Mouse (Mus musculus) myocyte (in vitro differentiated cells): ENCODE measurements at regions not wholly inside any gene's neighbourhood (a gene's known extent, or its start where the extent isn't known, plus 50 kb on each side); places are given as distances from the start of the nearest gene placed in this dataset.
A peak's percentile ranks its signal among the peaks of the same experiment; 100 is the strongest.

ENCODE experiments used
- H3K27me3 ChIP-seq: one replicate; pipeline ENCODE4 v1.6.1; 2011; ENCODE audit not compliant: control insufficient read depth, insufficient read depth, insufficient read length
- H3K36me3 ChIP-seq: one replicate; pipeline ENCODE4 v1.6.1; 2011; ENCODE audit not compliant: control insufficient read depth, insufficient read depth
- H3K4me2 ChIP-seq: one replicate; pipeline ENCODE4 v1.6.1; 2011; ENCODE audit warnings: low read depth, control low read depth
- H3K4me3 ChIP-seq: one replicate; pipeline ENCODE4 v1.5.1; 2011; ENCODE audit warnings: mild to moderate bottlenecking, control low read depth, moderate library complexity
- H3K79me2 ChIP-seq: one replicate; pipeline ENCODE4 v1.6.1; 2011; ENCODE audit not compliant: control insufficient read depth, insufficient read depth
- H3ac ChIP-seq: one replicate; pipeline ENCODE4 v1.6.1; 2011; ENCODE audit not compliant: control insufficient read depth, insufficient read length
- CEBPB ChIP-seq: IDR thresholded peaks from 2 replicates; pipeline ENCODE4 v1.6.1; 2011; ENCODE audit warnings: mild to moderate bottlenecking, moderate library complexity; ENCODE audit not compliant: poor library complexity, insufficient read depth, severe bottlenecking
- E2F4 ChIP-seq: IDR thresholded peaks from one replicate; pipeline ENCODE4 v1.6.1; 2011; ENCODE audit warnings: mild to moderate bottlenecking, control low read depth, moderate library complexity; ENCODE audit not compliant: insufficient read depth
- MAX ChIP-seq: IDR thresholded peaks from one replicate; pipeline ENCODE4 v1.6.1; 2011; ENCODE audit warnings: low read depth, mild to moderate bottlenecking, control low read depth
- MYOD1 ChIP-seq, 3 experiments: IDR thresholded peaks; one replicate each; pipeline ENCODE4 v1.6.1; 2011; ENCODE audit warnings: control low read depth in 2 of 3, low read depth in 2 of 3, mild to moderate bottlenecking in 2 of 3, moderate library complexity in 1 of 3; ENCODE audit not compliant: insufficient read length in 2 of 3, control insufficient read depth in 1 of 3
- MYOG ChIP-seq, 3 experiments: IDR thresholded peaks; one replicate each; pipeline ENCODE4 v1.6.1; 2011; ENCODE audit warnings: control low read depth in 2 of 3, low read depth in 2 of 3, mild to moderate bottlenecking in 2 of 3; ENCODE audit not compliant: insufficient read length in 2 of 3, control insufficient read depth in 1 of 3, insufficient read depth in 1 of 3
- POLR2A ChIP-seq: IDR thresholded peaks from one replicate; pipeline ENCODE4 v1.6.1; 2011; ENCODE audit warnings: low read depth, mild to moderate bottlenecking, control low read depth, moderate library complexity; ENCODE audit not compliant: insufficient read length
- POLR2AphosphoS2 ChIP-seq: IDR thresholded peaks from one replicate; pipeline ENCODE4 v1.6.1; 2011; ENCODE audit warnings: low read depth, control low read depth; ENCODE audit not compliant: insufficient read length
- REST ChIP-seq: IDR thresholded peaks from one replicate; pipeline ENCODE4 v1.6.1; 2011; ENCODE audit warnings: mild to moderate bottlenecking, control low read depth, moderate library complexity; ENCODE audit not compliant: insufficient read depth, insufficient read length
- SRF ChIP-seq: IDR thresholded peaks from one replicate; pipeline ENCODE4 v1.6.1; 2011; ENCODE audit warnings: low read depth; ENCODE audit not compliant: control insufficient read depth, insufficient read length
- TCF12 ChIP-seq: IDR thresholded peaks from one replicate; pipeline ENCODE4 v1.6.1; 2011; ENCODE audit warnings: mild to moderate bottlenecking, control low read depth; ENCODE audit not compliant: poor library complexity, insufficient read depth, severe bottlenecking
- TCF3 ChIP-seq: IDR thresholded peaks from one replicate; pipeline ENCODE4 v1.6.1; 2011; ENCODE audit warnings: low read depth, control low read depth; ENCODE audit not compliant: insufficient read length
- USF1 ChIP-seq: IDR thresholded peaks from one replicate; pipeline ENCODE4 v1.6.1; 2011; ENCODE audit warnings: low read depth, mild to moderate bottlenecking, control low read depth, moderate library complexity

- no peak for TF ChIP-seq CEBPB
- TF ChIP-seq POLR2AphosphoS2 = no peak
- TF ChIP-seq SRF = no peak
- TF ChIP-seq E2F4 = no peak
- TF ChIP-seq MYOG (IDR thresholded peaks at IDR 0.05; ENCODE audit: control insufficient read depth in 1 of 3, insufficient read depth in 1 of 3, insufficient read length in 2 of 3, low read depth in 2 of 3) = no peak
- TF ChIP-seq MYOD1 (IDR thresholded peaks at IDR 0.05; ENCODE audit: control insufficient read depth in 1 of 3, insufficient read length in 2 of 3, low read depth in 2 of 3) = no peak
- TF ChIP-seq REST = no peak
- TF ChIP-seq USF1 = no peak
- no peak for TF ChIP-seq TCF3
- TF ChIP-seq TCF12 = no peak
- TF ChIP-seq MAX = no peak
- Histone ChIP-seq H3K36me3 (no peaks in the 10 kb centered on the region), H3K4me3 (no peak overlapping the region), H3K27me3 (no peaks in the 10 kb centered on the region), H3K4me2 (no peak overlapping the region), H3K79me2 (no peaks in the 10 kb centered on the region), H3ac (no peak overlapping the region)
Measured at GRCm38 (mm10) chr12:30450614-30451013, 77.4 kb upstream of the Sntg2 start.

GRCm38 (mm10) chr12:30434892-30435291 lies 61.7 kb upstream of the Sntg2 start:
- H3K4me2 ChIP-seq = no peak overlapping the region
- H3ac ChIP-seq = no peak overlapping the region
- H3K36me3 ChIP-seq = no peaks in the 10 kb centered on the region
- H3K27me3 ChIP-seq = no peaks in the 10 kb centered on the region
- no peak for TF ChIP-seq POLR2AphosphoS2
- no peak for TF ChIP-seq TCF12
- TF ChIP-seq E2F4 = no peak
- TF ChIP-seq CEBPB = no peak
- no peak for TF ChIP-seq TCF3
- TF ChIP-seq REST = no peak
- TF ChIP-seq MAX = no peak
- no peak for TF ChIP-seq MYOG (IDR thresholded peaks at IDR 0.05; ENCODE audit: control insufficient read depth in 1 of 3, insufficient read depth in 1 of 3, insufficient read length in 2 of 3, low read depth in 2 of 3)
- no peak for TF ChIP-seq POLR2A
- no peak for TF ChIP-seq MYOD1 (IDR thresholded peaks at IDR 0.05; ENCODE audit: control insufficient read depth in 1 of 3, insufficient read length in 2 of 3, low read depth in 2 of 3)
- no peak for TF ChIP-seq USF1
- TF ChIP-seq SRF = no peak
- H3K4me3 ChIP-seq = no peak overlapping the region
- no peaks in the 10 kb centered on the region for H3K79me2 ChIP-seq

GRCm38 (mm10) chr12:30432861-30433260 lies 59.7 kb upstream of the Sntg2 start:
- Histone ChIP-seq H3ac (no peak overlapping the region), H3K4me3 (no peak overlapping the region), H3K4me2 (no peak overlapping the region), H3K27me3 (no peaks in the 10 kb centered on the region), H3K79me2 (no peaks in the 10 kb centered on the region), H3K36me3 (no peaks in the 10 kb centered on the region)
- TF ChIP-seq TCF3 (no peak), POLR2AphosphoS2 (no peak), SRF (no peak), TCF12 (no peak), MAX (no peak), REST (no peak), MYOD1 (IDR thresholded peaks at IDR 0.05; ENCODE audit: control insufficient read depth in 1 of 3, insufficient read length in 2 of 3, low read depth in 2 of 3) (no peak), E2F4 (no peak), CEBPB (no peak), USF1 (no peak), POLR2A (no peak)

- H3K4me3 ChIP-seq = no peak overlapping the region
- H3K79me2 ChIP-seq = no peaks in the 10 kb centered on the region
- H3K4me2 ChIP-seq = no peak overlapping the region
- TF ChIP-seq MYOD1 (IDR thresholded peaks at IDR 0.05; ENCODE audit: control insufficient read depth in 1 of 3, insufficient read length in 2 of 3, low read depth in 2 of 3) (no peak), REST (peak; percentile 35)
- H3K36me3 ChIP-seq = no peaks in the 10 kb centered on the region
- H3ac ChIP-seq = no peak overlapping the region
- H3K27me3 ChIP-seq = no peaks in the 10 kb centered on the region
Measured at GRCm38 (mm10) chr12:30430641-30431040, 57.5 kb upstream of the Sntg2 start.

- H3K36me3 ChIP-seq = no peaks in the 10 kb centered on the region
- no peak overlapping the region for H3K4me3 ChIP-seq
- no peak for TF ChIP-seq USF1
- no peak for TF ChIP-seq TCF3
- TF ChIP-seq MYOD1 (IDR thresholded peaks at IDR 0.05; ENCODE audit: control insufficient read depth in 1 of 3, insufficient read length in 2 of 3, low read depth in 2 of 3) = no peak
- no peak for TF ChIP-seq POLR2A
- no peak for TF ChIP-seq MAX
- TF ChIP-seq TCF12 = no peak
- TF ChIP-seq MYOG (IDR thresholded peaks at IDR 0.05; ENCODE audit: control insufficient read depth in 1 of 3, insufficient read depth in 1 of 3, insufficient read length in 2 of 3, low read depth in 2 of 3) = no peak
- no peak for TF ChIP-seq SRF
- TF ChIP-seq POLR2AphosphoS2 = no peak
- TF ChIP-seq E2F4 = no peak
- no peak for TF ChIP-seq CEBPB
- no peak for TF ChIP-seq REST
- no peaks in the 10 kb centered on the region for H3K79me2 ChIP-seq
- H3K27me3 ChIP-seq = no peaks in the 10 kb centered on the region
- H3K4me2 ChIP-seq = no peak overlapping the region
- H3ac ChIP-seq = no peak overlapping the region
Measured at GRCm38 (mm10) chr12:30425301-30425700, 52.1 kb upstream of the Sntg2 start.
